Mouse (Mus musculus) 3T3-L1 (cell line): ENCODE results near the gene Cst13.

Experiments used
- DNase-seq: peaks from one replicate; pipeline ENCODE4 v3.0.0-alpha.2; 2015; ENCODE audit warnings: low read depth, low spot score

The Cst13 gene

GRCm38 (mm10) chr2:148874617-148875334, 54.9 kb downstream of the Cst13 start:
- DNase-seq: peak; percentile 58

- DNase-seq: peak; percentile 94
These were observed 55.5 kb downstream of the Cst13 start, which contains the start of gene Cst3 for GRCm38 (mm10) chr2:148875335-148875811. Cst3 (minus strand) TSS chr2:148875692.

GRCm38 (mm10) chr2:148877016-148877770, 57.3 kb downstream of the Cst13 start:
- DNase-seq: peak; percentile 81

GRCm38 (mm10) chr2:148878641-148879130, 58.8 kb downstream of the Cst13 start:
- peak; percentile 67 for DNase-seq

GRCm38 (mm10) chr2:148879199-148879598, 59.3 kb downstream of the Cst13 start:
- DNase-seq: peak; percentile 54
